Mouse (Mus musculus): Measurements from ENCODE around the gene Mid1. TPM values are rescaled to one million over a fixed set of nuclear protein-coding genes. Genes with fewer than 3 reads are reported as not detected.

The Mid1 gene
- polyA plus RNA-seq, 1 experiment from 2014 or later: 1.7 TPM

- H3K9ac ChIP-seq (replicated peaks; ENCODE audit: low read depth): no peak overlapping the region
- H3K36me3 ChIP-seq (ENCODE audit: insufficient read depth, low read length): no peaks in the 10 kb centered on the region
- no peaks in the 10 kb centered on the region for H3K27me3 ChIP-seq (replicated peaks; ENCODE audit: insufficient read depth, low read length)
- H3K9me3 ChIP-seq (ENCODE audit: low read length): no peaks in the 10 kb centered on the region
- no peak overlapping the region for H3K4me3 ChIP-seq (ENCODE audit: low read depth, low read length)
- ATAC-seq (no peak), DNase-seq (ENCODE audit: low spot score) (no peak)
- no peak overlapping the region for H3K4me2 ChIP-seq (replicated peaks; ENCODE audit: low read depth, low read length)
- TF ChIP-seq EP300 (IDR thresholded peaks at IDR 0.05) (no peak), CTCF (IDR thresholded peaks at IDR 0.05) (no peak)
- H3K4me1 ChIP-seq (ENCODE audit: insufficient read depth, low read depth, low read length): no peaks in the 10 kb centered on the region
- no peak overlapping the region for H3K27ac ChIP-seq (ENCODE audit: low read length)
- 59% methylated on average over 5 of the region's 5 CpGs for WGBS
These were observed 183.2 kb downstream of the Mid1 start for GRCm38 (mm10) chrX:169868223-169868622.

- Histone ChIP-seq H3K4me2 (replicated peaks; ENCODE audit: low read depth, low read length) (no peak overlapping the region), H3K36me3 (ENCODE audit: insufficient read depth, low read length) (no peaks in the 10 kb centered on the region), H3K9ac (replicated peaks; ENCODE audit: low read depth) (no peak overlapping the region), H3K4me1 (ENCODE audit: insufficient read depth, low read depth, low read length) (no peaks in the 10 kb centered on the region), H3K4me3 (ENCODE audit: low read depth, low read length) (no peak overlapping the region), H3K27me3 (replicated peaks; ENCODE audit: insufficient read depth, low read length) (no peaks in the 10 kb centered on the region), H3K27ac (ENCODE audit: low read length) (no peak overlapping the region), H3K9me3 (ENCODE audit: low read length) (no peaks in the 10 kb centered on the region)
- WGBS: 100% methylated on average over 1 of the region's 1 CpGs
- DNase-seq (ENCODE audit: low spot score): no peak
- no peak for ATAC-seq
- no peak for TF ChIP-seq EP300 (IDR thresholded peaks at IDR 0.05)
- TF ChIP-seq CTCF (IDR thresholded peaks at IDR 0.05): no peak
These were observed 189.5 kb downstream of the Mid1 start for GRCm38 (mm10) chrX:169874475-169874874.

- TF ChIP-seq EP300 (IDR thresholded peaks at IDR 0.05) (0 out of 2 replicates have a peak, but pooled peaks have one; percentile 22), CTCF (IDR thresholded peaks at IDR 0.05) (peak; percentile 48)
- H3K27me3 ChIP-seq (replicated peaks; ENCODE audit: insufficient read depth, low read length): no peaks in the 10 kb centered on the region
- no peaks in the 10 kb centered on the region for H3K9me3 ChIP-seq (ENCODE audit: low read length)
- peak; percentile 82 for DNase-seq (ENCODE audit: low spot score)
- ATAC-seq: peak; percentile 96
- H3K36me3 ChIP-seq (ENCODE audit: insufficient read depth, low read length): no peaks in the 10 kb centered on the region
- H3K9ac ChIP-seq (replicated peaks; ENCODE audit: low read depth): peak overlapping the region; percentile 6; the same call in 1 of the 2 replicates
- WGBS: 13% methylated on average over 36 of the region's 36 CpGs
- H3K27ac ChIP-seq (ENCODE audit: low read length): peak overlapping the region; percentile 49
- H3K4me1 ChIP-seq (ENCODE audit: insufficient read depth, low read depth, low read length): no peaks in the 10 kb centered on the region
- H3K4me2 ChIP-seq (replicated peaks; ENCODE audit: low read depth, low read length): peak overlapping the region; percentile 66
- H3K4me3 ChIP-seq (ENCODE audit: low read depth, low read length): peak overlapping the region; percentile 46
These were observed 194.7 kb downstream of the Mid1 start for GRCm38 (mm10) chrX:169879481-169880362.

GRCm38 (mm10) chrX:169880363-169880711, 195.3 kb downstream of the Mid1 start:
- no peaks in the 10 kb centered on the region for H3K36me3 ChIP-seq (ENCODE audit: insufficient read depth, low read length)
- ATAC-seq (peak; percentile 18), DNase-seq (ENCODE audit: low spot score) (no peak)
- H3K9me3 ChIP-seq (ENCODE audit: low read length): no peaks in the 10 kb centered on the region
- peak overlapping the region; percentile 19; the same call in 1 of the 2 replicates for H3K9ac ChIP-seq (replicated peaks; ENCODE audit: low read depth)
- H3K4me1 ChIP-seq (ENCODE audit: insufficient read depth, low read depth, low read length): no peaks in the 10 kb centered on the region
- peak overlapping the region; percentile 66 for H3K4me2 ChIP-seq (replicated peaks; ENCODE audit: low read depth, low read length)
- peak overlapping the region; percentile 49 for H3K27ac ChIP-seq (ENCODE audit: low read length)
- 7% methylated on average over 13 of the region's 13 CpGs for WGBS
- no peaks in the 10 kb centered on the region for H3K27me3 ChIP-seq (replicated peaks; ENCODE audit: insufficient read depth, low read length)
- peak overlapping the region; percentile 46 for H3K4me3 ChIP-seq (ENCODE audit: low read depth, low read length)
- no peak for TF ChIP-seq CTCF (IDR thresholded peaks at IDR 0.05)
- no peak for TF ChIP-seq EP300 (IDR thresholded peaks at IDR 0.05)

GRCm38 (mm10) chrX:169880826-169881225, 195.8 kb downstream of the Mid1 start:
- Histone ChIP-seq H3K4me3 (ENCODE audit: low read depth, low read length) (peak overlapping the region; percentile 46), H3K27me3 (replicated peaks; ENCODE audit: insufficient read depth, low read length) (no peaks in the 10 kb centered on the region), H3K36me3 (ENCODE audit: insufficient read depth, low read length) (no peaks in the 10 kb centered on the region), H3K9me3 (ENCODE audit: low read length) (no peaks in the 10 kb centered on the region), H3K4me2 (replicated peaks; ENCODE audit: low read depth, low read length) (peak overlapping the region; percentile 66), H3K27ac (ENCODE audit: low read length) (peak overlapping the region; percentile 49; the same call in 1 of the 2 replicates), H3K9ac (replicated peaks; ENCODE audit: low read depth) (0 out of 2 replicates have a peak overlapping the region, but pooled peaks have one; percentile 19), H3K4me1 (ENCODE audit: insufficient read depth, low read depth, low read length) (no peaks in the 10 kb centered on the region)
- peak; percentile 27 for DNase-seq (ENCODE audit: low spot score)
- TF ChIP-seq EP300 (IDR thresholded peaks at IDR 0.05) (no peak), CTCF (IDR thresholded peaks at IDR 0.05) (no peak)
- WGBS: 20% methylated on average over 10 of the region's 10 CpGs
- ATAC-seq: peak; percentile 34; the same call in 1 of the 2 replicates
